Mouse (Mus musculus) layer of hippocampus, adult 2 months (tissue): Measurements from ENCODE around the gene Itpr3. TPM values are rescaled to one million over a fixed set of nuclear protein-coding genes. Genes with fewer than 3 reads are reported as not detected.

Experiments used
- DNase-seq, 2 experiments: peaks; one replicate each; pipeline ENCODE4 v3.0.0; 2022; ENCODE audit warnings: low spot score in 2 of 2
- H3K27ac ChIP-seq: fragments of 200-600 bp; 2 replicates; pipeline ENCODE4 v1.8.1; 2022
- H3K4me3 ChIP-seq: fragments of 200-600 bp; 2 replicates; pipeline ENCODE4 v1.8.1; 2022; ENCODE audit warnings: mild to moderate bottlenecking
- CTCF ChIP-seq: fragments of 200-600 bp; conservative IDR thresholded peaks from 2 replicates; pipeline ENCODE4 v1.8.1; 2022; ENCODE audit warnings: antibody characterized with exemption, mild to moderate bottlenecking, moderate library complexity
- long read RNA-seq, 2 experiments: library from polyadenylated mRNA; stranded (forward); transcript quantifications; one replicate each; pipeline ENCODE4 v2.0.0; 2021; ENCODE audit warnings: borderline mapping rate in 2 of 2
- total RNA-seq, 2 experiments: library from RNA; stranded (reverse); gene quantifications; 2 replicates each; pipeline ENCODE4 v1.2.3; 2021

Gene Itpr3
- 1 to 10 TPM; 2.6 to 3.6 TPM for total RNA-seq
- long read RNA-seq, experiment 1, partial matches to known transcripts, result 2 of 2 reads
- long read RNA-seq, experiment 1, other reads (novel, unspliced or antisense), result 0 of 2 reads
- long read RNA-seq, experiment 2, partial matches to known transcripts, result 1 of 1 reads
- long read RNA-seq, experiment 2, other reads (novel, unspliced or antisense), result 0 of 1 reads

DNA sequence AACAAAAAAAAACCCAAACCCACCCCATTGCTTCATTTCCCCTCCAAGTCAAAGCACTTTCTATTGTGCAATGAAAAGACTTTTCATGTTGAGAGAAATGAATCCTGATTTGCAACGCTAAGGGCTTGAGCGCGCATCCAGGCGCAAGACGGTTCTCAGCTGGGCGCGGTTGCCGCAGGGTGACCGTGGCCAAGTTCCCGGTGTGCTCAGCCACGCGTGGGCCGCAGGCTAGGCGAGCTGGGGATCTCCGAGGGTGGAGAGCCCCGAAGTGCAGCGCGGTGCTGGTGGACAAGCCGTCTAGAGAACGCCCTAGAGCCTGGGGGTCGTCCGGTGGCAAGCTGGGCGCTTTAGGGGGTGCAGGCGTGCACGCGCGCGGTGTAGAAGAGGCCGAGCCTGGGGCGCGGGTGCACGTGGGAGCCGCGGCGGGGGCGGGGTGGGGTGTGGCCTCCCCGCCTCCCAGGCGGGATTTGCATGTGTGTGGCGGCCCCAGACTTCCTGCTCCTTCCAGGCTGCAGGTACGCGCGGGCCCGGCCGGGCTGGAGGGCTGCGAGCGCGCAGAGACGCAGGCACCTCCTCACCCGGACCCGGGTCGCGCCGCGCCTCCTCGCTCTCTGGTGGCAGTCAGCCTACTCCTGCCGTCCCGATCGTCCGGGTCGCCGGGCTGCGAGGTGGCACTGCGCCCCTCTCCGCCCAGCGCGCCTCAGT lies at the start of gene Itpr3:
TSS of gene Itpr3 (plus strand) at position 493 of the 705 bp plus-strand sequence.
- Histone ChIP-seq H3K27ac (peak within 1 kb of the TSS; percentile 73), H3K4me3 (peak within 1 kb of the TSS; percentile 49)
- TF ChIP-seq CTCF, result no peak
- DNase-seq, result no peak

DNA sequence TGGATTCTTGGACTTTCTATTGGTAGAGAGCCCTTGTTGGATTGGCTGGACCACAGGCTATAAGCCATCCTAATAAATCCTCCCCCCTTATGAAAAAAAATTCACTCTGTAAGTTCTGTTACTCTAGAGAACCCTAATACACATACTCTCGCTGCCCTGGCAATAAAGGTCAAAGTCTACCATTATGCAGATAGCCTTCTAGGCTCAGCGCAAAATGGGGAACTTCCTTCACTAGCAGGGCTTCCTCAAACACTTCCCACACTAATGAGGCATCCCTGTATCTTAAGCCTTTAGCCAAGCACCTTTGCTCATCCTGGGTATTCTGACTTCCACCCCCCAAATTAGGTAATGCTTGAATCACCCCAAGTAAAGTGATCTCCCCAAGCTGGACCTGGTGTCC lies 48.8 kb upstream of the Itpr3 start:
- no peak for TF ChIP-seq CTCF
- DNase-seq, result no peak
- no peak overlapping the region for H3K4me3 ChIP-seq
- no peak overlapping the region for H3K27ac ChIP-seq

GRCm38 (mm10) chr17:27011167-27011566 lies 45.9 kb upstream of the Itpr3 start:
- no peak for TF ChIP-seq CTCF
- Histone ChIP-seq H3K27ac (peak overlapping the region; percentile 51; the same call in 1 of the 2 replicates), H3K4me3 (no peak overlapping the region)
- peak in 1 of 2 experiments; percentile 60 for DNase-seq

DNA sequence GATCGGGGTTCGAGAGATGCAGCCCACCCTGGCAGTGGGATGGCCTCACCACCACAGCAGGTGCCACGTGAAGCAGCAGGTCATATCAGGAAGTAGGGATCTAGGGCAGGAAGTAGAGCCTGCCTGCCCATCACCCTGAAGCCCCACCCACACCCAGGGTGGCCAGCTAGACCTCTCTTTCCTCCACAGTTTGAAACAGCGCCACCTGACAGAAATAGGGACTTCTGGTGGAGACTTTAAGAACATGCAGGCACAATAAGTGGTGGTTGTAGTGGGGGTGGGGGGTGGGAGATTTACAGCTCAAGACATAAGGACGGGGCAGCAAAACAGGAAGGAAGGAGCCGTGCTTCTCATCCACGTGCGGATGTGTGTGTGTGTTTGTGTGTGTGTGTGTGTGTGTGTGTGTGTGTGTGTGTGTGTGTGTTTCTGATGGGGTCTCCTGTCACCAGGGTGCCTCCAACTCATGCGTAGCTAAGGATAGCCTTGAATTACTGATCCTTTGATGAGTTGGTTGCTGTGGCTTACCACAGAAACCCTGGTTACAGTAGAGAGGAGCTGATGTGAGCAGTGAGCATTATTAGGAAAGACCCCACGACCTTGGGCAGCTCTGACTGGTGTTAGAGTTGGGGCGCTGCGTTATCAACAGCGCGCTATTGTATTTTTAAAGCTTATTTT lies 45.0 kb upstream of the Itpr3 start:
- DNase-seq, result no peak
- Histone ChIP-seq H3K27ac (peak overlapping the region; percentile 65), H3K4me3 (no peak overlapping the region)
- TF ChIP-seq CTCF, result peak; percentile 17

DNA sequence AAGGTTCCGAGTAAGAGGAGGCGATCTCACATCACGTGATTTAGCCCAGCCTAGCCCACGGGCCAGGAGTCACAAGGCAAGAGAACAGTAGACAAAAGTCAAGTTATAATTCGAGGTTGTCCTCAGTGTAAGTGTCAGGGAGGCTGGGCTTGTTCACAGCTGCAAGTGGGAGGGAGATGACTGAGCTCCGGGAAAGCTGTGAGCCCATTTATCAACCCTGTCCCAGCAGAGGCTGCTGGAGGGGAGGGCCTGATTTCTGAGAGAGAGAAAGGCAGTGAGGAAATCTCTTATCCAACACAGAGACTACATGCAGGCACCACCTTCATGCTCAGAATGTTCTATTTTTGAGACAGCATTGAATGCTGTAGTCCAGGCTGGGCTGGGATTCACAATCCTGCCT lies 44.2 kb upstream of the Itpr3 start:
- peak; percentile 31 to 42 for DNase-seq
- TF ChIP-seq CTCF, result no peak
- H3K27ac ChIP-seq, result peak overlapping the region; percentile 65
- no peak overlapping the region for H3K4me3 ChIP-seq

GRCm38 (mm10) chr17:27017564-27018499 lies 39.3 kb upstream of the Itpr3 start:
- peak; percentile 82 to 84 for DNase-seq
- no peak for TF ChIP-seq CTCF
- H3K27ac ChIP-seq, result peak overlapping the region; percentile 97
- peak overlapping the region; percentile 66 for H3K4me3 ChIP-seq

- no peak for TF ChIP-seq CTCF
- H3K27ac ChIP-seq, result peak overlapping the region; percentile 97
- peak in 1 of 2 experiments; percentile 23 for DNase-seq
- peak overlapping the region; percentile 66 for H3K4me3 ChIP-seq
Observed at GRCm38 (mm10) chr17:27018555-27019196, 38.4 kb upstream of the Itpr3 start.

DNA sequence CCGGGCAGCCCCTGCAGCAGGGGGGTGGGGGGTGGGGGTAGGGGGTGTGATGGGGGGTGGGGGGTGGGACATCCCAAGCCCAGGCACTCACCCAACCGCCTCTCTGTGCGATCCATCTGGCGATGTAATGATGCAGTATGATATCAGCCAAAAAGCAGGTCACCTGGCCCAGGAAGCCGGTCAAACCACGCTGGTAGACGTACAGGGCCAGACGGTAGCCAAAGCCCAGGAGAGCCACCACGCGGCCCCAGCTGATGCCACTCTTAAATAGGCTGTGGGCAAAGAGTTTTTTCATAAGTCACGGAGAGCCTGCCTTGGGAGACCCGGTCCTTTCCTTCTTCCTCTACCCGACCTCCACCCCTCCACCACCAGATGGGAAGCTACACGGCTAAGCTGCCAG lies 36.0 kb upstream of the Itpr3 start:
- H3K4me3 ChIP-seq, result no peak overlapping the region
- H3K27ac ChIP-seq, result no peak overlapping the region
- DNase-seq, result no peak
- TF ChIP-seq CTCF, result no peak

- no peak for TF ChIP-seq CTCF
- no peak overlapping the region for H3K27ac ChIP-seq
- H3K4me3 ChIP-seq, result no peak overlapping the region
- no peak for DNase-seq
Observed at GRCm38 (mm10) chr17:27021736-27022135, 35.4 kb upstream of the Itpr3 start.

DNA sequence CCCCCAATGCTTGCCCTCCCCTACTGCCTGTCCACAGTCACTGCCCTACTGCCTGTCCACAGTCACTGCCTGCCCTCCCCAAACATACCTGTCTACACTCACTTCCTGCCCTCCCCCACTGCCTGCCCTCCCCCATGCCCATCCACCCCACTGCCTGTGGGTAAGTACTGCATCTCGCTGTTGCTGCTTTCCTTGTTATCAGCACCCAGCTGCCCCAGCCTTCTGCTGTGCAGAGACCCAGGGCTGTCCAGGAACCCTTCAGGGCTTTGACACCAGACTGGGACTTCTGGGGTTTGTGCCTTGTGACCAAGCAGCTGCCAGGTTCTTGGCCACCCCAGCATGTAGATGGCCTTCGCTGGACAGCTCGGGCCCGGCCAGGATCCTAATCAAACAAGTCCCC lies 33.8 kb upstream of the Itpr3 start:
- no peak for TF ChIP-seq CTCF
- DNase-seq, result no peak
- H3K4me3 ChIP-seq, result no peak overlapping the region

GRCm38 (mm10) chr17:27025326-27025902 lies 31.7 kb upstream of the Itpr3 start:
- no peak overlapping the region for H3K4me3 ChIP-seq
- H3K27ac ChIP-seq, result no peak overlapping the region
- TF ChIP-seq CTCF, result no peak
- DNase-seq, result no peak

More for the DNA sequence above, 33.8 kb upstream of the Itpr3 start:
- 0 out of 2 replicates have a peak overlapping the region, but pooled peaks have one; percentile 39 for H3K27ac ChIP-seq

DNA sequence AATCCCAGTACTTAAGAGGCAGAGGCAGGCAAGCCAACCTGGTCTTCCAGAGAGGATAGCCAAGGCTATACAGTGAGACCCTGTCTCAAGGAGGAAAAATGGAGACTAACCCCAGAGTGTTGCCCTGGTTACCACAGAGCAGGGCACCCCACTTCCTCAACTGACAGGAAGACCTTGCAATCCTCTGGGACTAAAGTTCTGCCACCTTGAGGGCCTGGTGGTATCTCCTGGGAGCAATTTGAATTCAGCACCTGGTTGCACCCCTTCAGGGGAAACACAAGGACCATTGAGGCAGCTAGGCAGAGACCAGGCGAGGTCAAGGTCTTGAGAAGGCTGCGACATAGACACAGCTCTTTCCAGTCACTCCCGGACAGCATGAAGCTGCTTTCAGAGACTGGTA lies 31.2 kb upstream of the Itpr3 start:
- DNase-seq, result no peak
- no peak for TF ChIP-seq CTCF
- no peak overlapping the region for H3K4me3 ChIP-seq
- no peak overlapping the region for H3K27ac ChIP-seq
